21 mouse cellular contexts compared by ENCODE assay signal in the genomic region with DNA sequence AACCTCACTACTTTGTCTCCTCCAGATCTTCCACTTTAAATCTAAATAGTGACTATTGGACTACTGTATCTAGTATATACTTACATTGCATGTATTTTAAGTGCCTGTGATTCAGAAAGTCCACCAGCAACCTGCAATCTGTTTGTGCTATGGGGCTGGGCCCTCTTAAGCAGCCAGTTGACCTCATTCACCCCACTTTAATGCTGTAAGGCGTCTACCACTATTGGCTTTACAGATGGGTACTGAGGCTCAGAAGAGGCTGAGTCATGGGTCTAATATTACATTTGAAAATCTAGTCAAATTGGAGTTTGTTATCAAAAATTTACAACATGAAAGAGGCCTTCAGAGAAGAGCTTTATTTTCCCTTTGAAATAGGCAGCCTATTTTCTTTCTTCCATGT.
DNase-seq lines count a peak whose midpoint lies in the region; ATAC-seq and TF ChIP-seq lines count a peak whose summit lies in the region.
"Had no signal": no experiment of that assay in that cellular context is flagged by ENCODE, and none has a peak within 500 bp of the region (broad histone marks: within the 10 kb centered on the region; RNA-seq: fewer than 3 reads in every experiment).

No protein-coding gene starts in this region.

- no peak for TF ChIP-seq CTCF in lung, embryonic 14.5 days (IDR thresholded peaks at IDR 0.05; ENCODE audit: low read depth)

- WGBS in lung, embryonic 14.5 days = 53% methylated on average over 1 of the region's 1 CpGs

- no peaks in the 10 kb centered on the region for H3K9me3 ChIP-seq in lung, embryonic 14.5 days (ENCODE audit: low read depth, low read length)
- H3K9me3 ChIP-seq: embryonic facial prominence, embryonic 15.5 days; forebrain, embryonic 10.5 days; heart, embryonic 13.5 days; hindbrain, embryonic 12.5 days had no signal

- H3K4me2 ChIP-seq in lung, embryonic 14.5 days = no peak overlapping the region
- H3K4me2 ChIP-seq: embryonic facial prominence, embryonic 15.5 days; heart, embryonic 13.5 days; hindbrain, embryonic 12.5 days had no signal

- H3K4me1 ChIP-seq in lung, embryonic 14.5 days (ENCODE audit: insufficient read depth) = no peaks in the 10 kb centered on the region
- H3K4me1 ChIP-seq: embryonic facial prominence, embryonic 15.5 days; forebrain, embryonic 10.5 days; hindbrain, embryonic 12.5 days had no signal

- peak; percentile 70 to 75 for DNase-seq in lung, adult 18-20 months
- peak; percentile 9 for DNase-seq in lung, embryonic 14.5 days
- DNase-seq in lung, postnatal 14 days = peak; percentile 26
- DNase-seq in skeletal muscle tissue, adult 2 months (ENCODE audit: low read depth, low spot score) = peak; percentile 3
- no peak for DNase-seq in cerebellum, postnatal 36 days
- DNase-seq in adrenal gland, postnatal 25 days = no peak
- no peak for DNase-seq in urinary bladder, postnatal 14 days (ENCODE audit: low spot score)
- DNase-seq: adrenal gland, postnatal 10 days; cerebellum, adult 18-20 months; cerebellum, adult 9-11 months; embryo, embryonic 11 days; gastrocnemius, adult 2 months; gastrocnemius, postnatal 25 days; heart, postnatal 4 days had no signal

- H3K4me3 ChIP-seq in lung, embryonic 14.5 days (ENCODE audit: low read depth, low read length) = no peak overlapping the region
- H3K4me3 ChIP-seq: embryonic facial prominence, embryonic 15.5 days; erythroblast, embryonic 14.5 days; forebrain, embryonic 10.5 days; gastrocnemius, adult 2 months; heart, embryonic 13.5 days; hindbrain, embryonic 12.5 days had no signal

- ATAC-seq in lung, embryonic 14.5 days (ENCODE audit: insufficient read depth) = peak; percentile 58; the same call in 1 of the 2 replicates
- ATAC-seq: forebrain, embryonic 14.5 days; hindbrain, embryonic 16.5 days had no signal

- no peak overlapping the region for H3K9ac ChIP-seq in lung, embryonic 14.5 days
- H3K9ac ChIP-seq: embryonic facial prominence, embryonic 15.5 days; heart, embryonic 13.5 days; hindbrain, embryonic 12.5 days had no signal

- H3K27me3 ChIP-seq in lung, embryonic 14.5 days (ENCODE audit: insufficient read depth, low read length) = no peaks in the 10 kb centered on the region
- H3K27me3 ChIP-seq: embryonic facial prominence, embryonic 15.5 days; heart, embryonic 13.5 days; hindbrain, embryonic 12.5 days had no signal

- H3K27ac ChIP-seq in lung, embryonic 14.5 days (ENCODE audit: low read depth) = no peak overlapping the region
- H3K27ac ChIP-seq: embryonic facial prominence, embryonic 15.5 days; forebrain, embryonic 10.5 days; gastrocnemius, adult 2 months; heart, embryonic 13.5 days; hindbrain, embryonic 12.5 days had no signal

- no peaks in the 10 kb centered on the region for H3K36me3 ChIP-seq in lung, embryonic 14.5 days (ENCODE audit: insufficient read depth)
- H3K36me3 ChIP-seq: embryonic facial prominence, embryonic 15.5 days; forebrain, embryonic 10.5 days; heart, embryonic 13.5 days; hindbrain, embryonic 12.5 days had no signal

Comparison
In these comparisons a context has a peak if more than half of its experiments do, and no peak if none do; other contexts are left out.
1. DNase-seq: peak in lung, adult 18-20 months (2 of 2), lung, embryonic 14.5 days (single experiment), lung, postnatal 14 days (single experiment) and skeletal muscle tissue, adult 2 months (single experiment); none in cerebellum, postnatal 36 days (0 of 2), adrenal gland, postnatal 25 days (single experiment) and urinary bladder, postnatal 14 days (single experiment).